Mouse (Mus musculus) heart, embryonic 16.5 days (tissue): ENCODE measurements around the gene Fam129c. TPM values are rescaled to one million over a fixed set of nuclear protein-coding genes. Genes with fewer than 3 reads are reported as not detected.

Source experiments
- ATAC-seq: fragments of 200-750 bp; cut with Nextera tagmentation; replicated peaks from 2 replicates; pipeline ENCODE4 v1.8.0; 2017; ENCODE audit warnings: moderate number of reproducible peaks; ENCODE audit not compliant: insufficient read depth, low FRiP score; ENCODE audit errors: extremely low read depth
- H3K27ac ChIP-seq: fragments of 300-500 bp; sonication (generic); 2 replicates; pipeline ENCODE4 v1.5.1; 2014; ENCODE audit warnings: mild to moderate bottlenecking, low read length, control low read depth, moderate library complexity
- H3K27me3 ChIP-seq: fragments of 300-500 bp; sonication (generic); 2 replicates; pipeline ENCODE4 v1.6.1; 2014; ENCODE audit warnings: low read length, mixed read lengths; ENCODE audit not compliant: control insufficient read depth, insufficient read depth
- H3K36me3 ChIP-seq: fragments of 300-500 bp; sonication (generic); 2 replicates; pipeline ENCODE4 v1.6.1; 2014; ENCODE audit not compliant: control insufficient read depth, insufficient read depth
- H3K4me1 ChIP-seq: fragments of 300-500 bp; sonication (generic); 2 replicates; pipeline ENCODE4 v1.6.1; 2014; ENCODE audit warnings: low read length, mixed read lengths; ENCODE audit not compliant: control insufficient read depth, insufficient read depth
- H3K4me2 ChIP-seq: fragments of 300-500 bp; sonication (generic); 2 replicates; pipeline ENCODE4 v1.6.1; 2014; ENCODE audit warnings: low read depth, mild to moderate bottlenecking, control low read depth, low read length
- H3K4me3 ChIP-seq: fragments of 300-500 bp; sonication (generic); 2 replicates; pipeline ENCODE4 v1.5.1; 2014; ENCODE audit warnings: mild to moderate bottlenecking, control low read depth, low read length
- H3K9ac ChIP-seq: fragments of 300-500 bp; sonication (generic); 2 replicates; pipeline ENCODE4 v1.6.1; 2014; ENCODE audit warnings: low read length, control low read depth
- H3K9me3 ChIP-seq: fragments of 300-500 bp; sonication (generic); replicated peaks from 2 replicates; pipeline ENCODE4 v1.6.1; 2016; ENCODE audit warnings: low read length; ENCODE audit not compliant: control insufficient read depth
- WGBS: fragments of 180-500 bp; shearing (Covaris S2); extraction: QIAGEN DNeasy Blood & Tissue Kit; methylation state at CpG from one replicate; pipeline ENCODE4 v1.1.7; 2014; 5-methylcytosine and 5-hydroxymethylcytosine counted together
- microRNA-seq: library from miRNA; unstranded; fragments of <30 nt; microRNA quantifications from one replicate; pipeline ENCODE4, GENCODE M21; 2017
- polyA plus RNA-seq: library from polyadenylated mRNA; unstranded; fragments of >200 nt; fragmentation: Nextera tagmentation; extraction: Ambion mirVana; gene quantifications from 2 replicates; pipeline ENCODE4 v1.2.1, GENCODE M21; 2015

Fam129c gene
- polyA plus RNA-seq, 1 experiment from 2014 or later = 3.9 TPM

DNA sequence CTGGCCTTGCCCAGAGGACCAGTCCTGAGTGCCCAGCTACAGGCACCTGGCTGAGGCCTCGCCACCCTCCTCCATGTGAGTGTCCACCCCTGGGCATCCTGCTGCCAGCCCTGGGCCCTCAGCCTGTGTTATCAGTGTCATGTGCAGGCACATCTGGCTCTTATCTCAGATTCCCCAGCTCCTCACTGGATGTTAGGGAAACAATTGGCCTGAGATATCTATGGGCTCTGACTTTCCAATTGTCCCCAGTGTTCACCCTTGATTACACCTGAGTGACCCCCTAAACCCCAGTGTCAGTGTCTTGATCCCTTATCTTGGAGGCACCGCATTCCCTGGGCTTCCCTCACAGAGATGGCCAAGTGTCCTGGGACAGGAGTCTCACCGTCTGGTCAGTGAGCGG is 41.9 kb downstream of the Fam129c start:
- H3K9ac ChIP-seq = no peak overlapping the region
- H3K9me3 ChIP-seq = no peaks in the 10 kb centered on the region
- H3K27ac ChIP-seq = no peak overlapping the region
- ATAC-seq = no peak
- no peaks in the 10 kb centered on the region for H3K36me3 ChIP-seq
- no peak overlapping the region for H3K4me2 ChIP-seq
- H3K27me3 ChIP-seq = no peaks in the 10 kb centered on the region
- H3K4me3 ChIP-seq = no peak overlapping the region
- H3K4me1 ChIP-seq = peaks cover 3% of the 10 kb centered on the region; the same call in 1 of the 2 replicates
- 75% methylated on average over 4 of the region's 4 CpGs for WGBS

DNA sequence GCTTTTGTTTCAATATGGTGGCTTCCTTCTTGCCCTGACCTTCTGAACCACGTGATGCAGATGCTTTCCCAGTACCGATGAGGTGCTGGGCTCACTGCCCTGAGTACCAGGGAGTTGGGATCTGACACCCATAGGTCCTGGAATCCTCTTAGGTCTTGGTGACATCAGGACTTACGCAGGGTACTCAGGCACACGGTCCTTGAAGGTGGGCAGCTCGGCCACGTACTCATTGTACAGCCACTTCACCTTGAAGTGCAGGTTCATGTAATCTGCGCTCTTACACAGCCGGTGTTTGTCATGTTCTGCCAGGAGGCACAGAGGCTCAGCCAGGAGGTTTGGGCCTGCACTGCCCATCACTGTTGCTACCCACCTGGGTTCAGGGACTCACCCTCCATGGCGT is 48.1 kb downstream of the Fam129c start:
- no peaks in the 10 kb centered on the region for H3K9me3 ChIP-seq
- 71% methylated on average over 9 of the region's 9 CpGs for WGBS
- no peak overlapping the region for H3K4me3 ChIP-seq
- no peak overlapping the region for H3K27ac ChIP-seq
- H3K4me2 ChIP-seq = no peak overlapping the region
- no peaks in the 10 kb centered on the region for H3K36me3 ChIP-seq
- 0 out of 2 replicates have a peak, but pooled peaks cover 3% of the 10 kb centered on the region for H3K27me3 ChIP-seq
- H3K4me1 ChIP-seq = no peaks in the 10 kb centered on the region
- no peak for ATAC-seq
- no peak overlapping the region for H3K9ac ChIP-seq

DNA sequence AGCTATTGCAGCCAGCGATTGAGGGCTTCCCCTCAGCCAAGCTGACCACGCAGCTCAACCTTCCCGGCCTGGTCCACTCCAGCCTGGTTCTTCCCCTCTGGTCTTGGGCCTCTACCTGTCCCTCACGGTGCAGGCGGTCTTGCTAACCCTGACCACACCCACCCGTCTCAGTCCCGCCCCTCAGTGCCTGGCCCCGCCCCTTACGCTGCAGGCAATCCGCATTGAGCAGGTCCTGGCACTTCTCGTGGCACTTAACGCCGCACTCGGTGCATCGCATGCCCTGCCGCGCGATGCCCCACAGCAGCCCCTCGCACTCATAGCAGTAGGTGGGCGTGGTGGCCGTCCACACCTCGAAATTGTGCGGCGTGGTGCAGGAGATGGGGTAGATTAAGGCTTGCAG is 57.2 kb downstream of the Fam129c start:
- Histone ChIP-seq H3K27ac (no peak overlapping the region), H3K4me2 (peak overlapping the region; percentile 31), H3K36me3 (no peaks in the 10 kb centered on the region), H3K27me3 (peaks cover 73% of the 10 kb centered on the region), H3K4me1 (peaks cover 4% of the 10 kb centered on the region; the same call in 1 of the 2 replicates), H3K4me3 (no peak overlapping the region), H3K9me3 (no peaks in the 10 kb centered on the region), H3K9ac (no peak overlapping the region)
- ATAC-seq = no peak
- WGBS = 1% methylated on average over 24 of the region's 24 CpGs

Small RNAs within 50 kb of the gene (microRNA-seq; reads per million reads assigned to microRNA genes)
- not detected for gene Mir6769b

Other genes with a start within 250 kb of the Fam129c start
- gene Use1, start 230.8 kb upstream of the Fam129c start, polyA plus RNA-seq = 77.2 and 82.0 TPM in 2 replicates
- 5.7 and 6.2 TPM in 2 replicates for gene Ocel1, start 226.3 kb upstream of the Fam129c start, polyA plus RNA-seq
- 38.1 and 43.0 TPM in 2 replicates for gene Nr2f6, start 215.7 kb upstream of the Fam129c start, polyA plus RNA-seq
- gene Ushbp1, start 201.8 kb upstream of the Fam129c start, polyA plus RNA-seq = 20.6 and 24.4 TPM in 2 replicates
- 86.4 and 88.8 TPM in 2 replicates for gene Babam1, start 200.8 kb upstream of the Fam129c start, polyA plus RNA-seq
- 32.9 and 33.8 TPM in 2 replicates for gene Ankle1, start 191.6 kb upstream of the Fam129c start, polyA plus RNA-seq
- 41.7 and 48.7 TPM in 2 replicates for gene Abhd8, start 134.0 kb upstream of the Fam129c start, polyA plus RNA-seq
- gene Mrpl34, start 132.7 kb upstream of the Fam129c start, polyA plus RNA-seq = 175 and 192 TPM in 2 replicates
- 78.2 and 83.7 TPM in 2 replicates for gene Dda1, start 128.4 kb upstream of the Fam129c start, polyA plus RNA-seq
- 0.37 and 0.76 TPM in 2 replicates for gene Ano8, start 111.7 kb upstream of the Fam129c start, polyA plus RNA-seq
- 12.3 and 12.5 TPM in 2 replicates for gene Gtpbp3, start 109.5 kb upstream of the Fam129c start, polyA plus RNA-seq
- gene Plvap, start 85.9 kb upstream of the Fam129c start, polyA plus RNA-seq = 86.4 and 106 TPM in 2 replicates
- gene Ccdc194, start 71.9 kb upstream of the Fam129c start, polyA plus RNA-seq = 0.29 and 0.54 TPM in 2 replicates
- gene Bst2, start 60.2 kb upstream of the Fam129c start, polyA plus RNA-seq = 36.6 and 46.5 TPM in 2 replicates
- 60.3 and 65.8 TPM in 2 replicates for gene Mvb12a, start 54.7 kb upstream of the Fam129c start, polyA plus RNA-seq
- gene Tmem221, start 38.8 kb upstream of the Fam129c start, polyA plus RNA-seq = 0.99 and 1.4 TPM in 2 replicates
- gene Nxnl1, start 31.0 kb upstream of the Fam129c start, polyA plus RNA-seq = 0.06 and 0.18 TPM in 2 replicates
- gene Slc27a1, start 28.8 kb upstream of the Fam129c start, polyA plus RNA-seq = 25.1 and 26.2 TPM in 2 replicates
- gene Pgls, start 5.5 kb upstream of the Fam129c start, polyA plus RNA-seq = 188 and 205 TPM in 2 replicates
- gene Colgalt1, start 13.3 kb downstream of the Fam129c start, polyA plus RNA-seq = 54.4 and 56.0 TPM in 2 replicates
- 0.47 and 0.72 TPM in 2 replicates for gene Unc13a, start 74.1 kb downstream of the Fam129c start, polyA plus RNA-seq
- 9.9 and 11.3 TPM in 2 replicates for gene Jak3, start 78.6 kb downstream of the Fam129c start, polyA plus RNA-seq
- 2.1 and 3.4 TPM in 2 replicates for gene Insl3, start 91.6 kb downstream of the Fam129c start, polyA plus RNA-seq
- gene B3gnt3, start 104.1 kb downstream of the Fam129c start, polyA plus RNA-seq = 4.0 and 4.3 TPM in 2 replicates
- 7.6 and 20.4 TPM in 2 replicates for gene Fcho1, start 128.1 kb downstream of the Fam129c start, polyA plus RNA-seq